Mouse (Mus musculus): ENCODE measurements at regions not wholly inside any gene's neighbourhood (a gene's known extent, or its start where the extent isn't known, plus 50 kb on each side); places are given as distances from the start of the nearest gene placed in this dataset.

DNA sequence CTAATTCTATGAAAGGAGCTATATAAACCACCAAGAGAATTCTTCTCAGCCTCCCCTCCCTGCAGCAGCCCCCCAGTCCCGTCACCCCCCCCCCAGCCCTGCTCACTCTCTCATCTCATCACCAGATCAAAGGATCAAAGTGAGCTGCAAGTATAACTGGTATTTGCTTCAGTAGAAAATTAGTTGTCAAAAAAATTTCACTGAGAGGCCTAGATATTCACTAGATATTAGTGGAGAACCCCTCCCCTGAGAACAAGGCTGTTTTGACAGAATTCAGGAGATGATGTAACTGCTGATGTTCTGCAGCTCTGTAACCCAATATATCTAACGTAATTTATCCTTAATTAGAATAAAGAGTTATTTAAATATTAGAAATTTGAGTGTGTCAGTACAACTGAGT is 124.2 kb upstream of the Slitrk2 start:
- H3K36me3 ChIP-seq (ENCODE audit: control insufficient read depth, insufficient read depth, low read length): no peaks in the 10 kb centered on the region
- H3K4me2 ChIP-seq (ENCODE audit: low read depth, low read length): no peak overlapping the region
- DNase-seq (ENCODE audit: low spot score) (peak; percentile 6), ATAC-seq (ENCODE audit: low read depth) (no peak)
- no peak overlapping the region for H3K27ac ChIP-seq (replicated peaks; ENCODE audit: low read depth, low read length)
- no peak overlapping the region for H3K9ac ChIP-seq (ENCODE audit: low read depth, low read length)
- no peaks in the 10 kb centered on the region for H3K9me3 ChIP-seq (ENCODE audit: control insufficient read depth, low read length)
- no peak overlapping the region for H3K4me3 ChIP-seq (ENCODE audit: low read depth, low read length)
- H3K27me3 ChIP-seq (replicated peaks; ENCODE audit: control insufficient read depth, insufficient read depth, low read length): no peaks in the 10 kb centered on the region
- H3K4me1 ChIP-seq (ENCODE audit: control insufficient read depth, insufficient read depth, low read length): no peaks in the 10 kb centered on the region
- WGBS: 49% methylated on average over 2 of the region's 2 CpGs

DNA sequence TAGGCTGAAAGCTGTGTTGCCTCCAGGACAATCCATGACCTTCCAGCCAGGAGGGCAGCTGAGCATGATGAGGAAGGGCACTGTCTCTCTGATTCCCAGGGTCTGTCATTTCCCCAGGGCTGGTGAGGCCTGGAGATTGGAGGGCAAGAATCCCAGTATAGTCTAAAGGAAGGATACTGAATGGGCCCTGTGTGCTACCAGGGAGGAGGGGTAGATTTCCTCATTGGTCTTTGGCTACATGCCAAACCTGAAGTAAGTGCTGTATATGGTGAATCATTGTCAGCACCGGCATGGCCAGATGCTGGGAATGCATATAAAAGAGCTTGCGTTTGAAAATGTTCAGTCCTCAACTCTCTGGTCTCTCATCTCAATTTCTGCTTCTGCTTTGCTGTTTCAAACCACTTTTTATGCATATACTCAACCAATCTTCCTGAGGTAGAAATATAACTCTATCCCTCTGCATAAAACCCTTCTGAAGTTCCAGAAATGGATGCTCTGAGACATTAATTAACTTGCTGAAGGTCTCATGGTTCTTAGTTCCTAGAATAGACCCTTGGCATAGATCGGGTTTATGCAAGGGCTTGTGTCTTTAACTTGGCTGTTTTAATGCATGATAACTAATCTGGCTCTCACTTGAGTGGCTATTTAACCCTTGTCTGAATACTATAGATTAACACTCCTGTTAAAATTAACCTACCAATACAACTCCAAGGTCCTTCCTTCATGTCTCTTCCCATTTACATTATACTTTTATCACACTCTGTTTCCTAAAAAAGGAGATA is 122.1 kb upstream of the Slitrk2 start:
- Histone ChIP-seq H3K4me1 (ENCODE audit: control insufficient read depth, insufficient read depth, low read length) (no peaks in the 10 kb centered on the region), H3K4me2 (ENCODE audit: low read depth, low read length) (no peak overlapping the region), H3K9me3 (ENCODE audit: control insufficient read depth, low read length) (no peaks in the 10 kb centered on the region), H3K9ac (ENCODE audit: low read depth, low read length) (no peak overlapping the region), H3K27me3 (replicated peaks; ENCODE audit: control insufficient read depth, insufficient read depth, low read length) (no peaks in the 10 kb centered on the region), H3K27ac (replicated peaks; ENCODE audit: low read depth, low read length) (no peak overlapping the region), H3K36me3 (ENCODE audit: control insufficient read depth, insufficient read depth, low read length) (no peaks in the 10 kb centered on the region), H3K4me3 (ENCODE audit: low read depth, low read length) (no peak overlapping the region)
- DNase-seq (ENCODE audit: low spot score) (peak; percentile 24), ATAC-seq (ENCODE audit: low read depth) (peak; percentile 33; the same call in 1 of the 2 replicates)
- WGBS: 46% methylated on average over 3 of the region's 3 CpGs

DNA sequence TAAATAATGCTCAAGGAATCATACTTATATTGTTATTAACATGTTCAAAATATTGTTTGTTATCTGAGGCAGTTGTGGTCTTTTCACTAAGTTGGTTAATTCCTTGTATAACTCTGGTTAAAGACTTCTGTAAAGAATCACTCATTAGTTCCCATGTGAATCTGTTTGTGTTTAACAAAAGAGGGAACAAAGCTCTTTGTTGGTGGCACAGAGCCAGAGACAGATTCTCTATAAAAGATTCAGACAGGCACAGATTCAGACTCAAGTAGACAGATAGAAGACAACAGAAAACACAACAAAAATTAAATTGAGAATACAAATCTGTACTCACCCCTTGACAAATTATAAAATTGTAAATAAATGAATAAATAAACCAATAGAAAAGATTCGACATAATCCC is 120.2 kb upstream of the Slitrk2 start:
- no peak overlapping the region for H3K9ac ChIP-seq (ENCODE audit: low read depth, low read length)
- WGBS: 80% methylated on average over 1 of the region's 1 CpGs
- H3K27ac ChIP-seq (replicated peaks; ENCODE audit: low read depth, low read length): no peak overlapping the region
- H3K9me3 ChIP-seq (ENCODE audit: control insufficient read depth, low read length): no peaks in the 10 kb centered on the region
- no peaks in the 10 kb centered on the region for H3K36me3 ChIP-seq (ENCODE audit: control insufficient read depth, insufficient read depth, low read length)
- no peak overlapping the region for H3K4me2 ChIP-seq (ENCODE audit: low read depth, low read length)
- no peaks in the 10 kb centered on the region for H3K4me1 ChIP-seq (ENCODE audit: control insufficient read depth, insufficient read depth, low read length)
- no peak overlapping the region for H3K4me3 ChIP-seq (ENCODE audit: low read depth, low read length)
- H3K27me3 ChIP-seq (replicated peaks; ENCODE audit: control insufficient read depth, insufficient read depth, low read length): no peaks in the 10 kb centered on the region
- no peak for ATAC-seq (ENCODE audit: low read depth)
- DNase-seq (ENCODE audit: low spot score): no peak

- 88% methylated on average over 2 of the region's 2 CpGs for WGBS
- ATAC-seq (ENCODE audit: low read depth) (no peak), DNase-seq (ENCODE audit: low spot score) (no peak)
- H3K27ac ChIP-seq (replicated peaks; ENCODE audit: low read depth, low read length): no peak overlapping the region
- no peaks in the 10 kb centered on the region for H3K36me3 ChIP-seq (ENCODE audit: control insufficient read depth, insufficient read depth, low read length)
- H3K4me3 ChIP-seq (ENCODE audit: low read depth, low read length): no peak overlapping the region
- H3K9ac ChIP-seq (ENCODE audit: low read depth, low read length): no peak overlapping the region
- no peaks in the 10 kb centered on the region for H3K4me1 ChIP-seq (ENCODE audit: control insufficient read depth, insufficient read depth, low read length)
- no peaks in the 10 kb centered on the region for H3K27me3 ChIP-seq (replicated peaks; ENCODE audit: control insufficient read depth, insufficient read depth, low read length)
- no peaks in the 10 kb centered on the region for H3K9me3 ChIP-seq (ENCODE audit: control insufficient read depth, low read length)
- no peak overlapping the region for H3K4me2 ChIP-seq (ENCODE audit: low read depth, low read length)
Observed at GRCm38 (mm10) chrX:66544002-66544520, 105.1 kb upstream of the Slitrk2 start.

GRCm38 (mm10) chrX:66554539-66554938 is 94.6 kb upstream of the Slitrk2 start:
- WGBS: 39% methylated on average over 2 of the region's 2 CpGs
- Histone ChIP-seq H3K4me2 (ENCODE audit: low read depth, low read length) (no peak overlapping the region), H3K36me3 (ENCODE audit: control insufficient read depth, insufficient read depth, low read length) (no peaks in the 10 kb centered on the region), H3K27me3 (replicated peaks; ENCODE audit: control insufficient read depth, insufficient read depth, low read length) (no peaks in the 10 kb centered on the region), H3K4me1 (ENCODE audit: control insufficient read depth, insufficient read depth, low read length) (no peaks in the 10 kb centered on the region), H3K27ac (replicated peaks; ENCODE audit: low read depth, low read length) (no peak overlapping the region), H3K4me3 (ENCODE audit: low read depth, low read length) (no peak overlapping the region), H3K9me3 (ENCODE audit: control insufficient read depth, low read length) (no peaks in the 10 kb centered on the region), H3K9ac (ENCODE audit: low read depth, low read length) (no peak overlapping the region)
- ATAC-seq (ENCODE audit: low read depth) (peak; percentile 74; the same call in 1 of the 2 replicates), DNase-seq (ENCODE audit: low spot score) (peak; percentile 41)

Measured in embryonic facial prominence, embryonic 14.5 days (tissue).